Mouse (Mus musculus): ENCODE data around the gene Spns3.

Spns3 gene

GRCm38 (mm10) chr11:72446311-72447105 is 103.8 kb downstream of the Spns3 start:
- peak in 1 of 2 experiments; percentile 65 for DNase-seq

Data from kidney, adult 8-10 months (tissue).